Mouse (Mus musculus): ENCODE results near the gene Gpam.

Gpam gene

DNA sequence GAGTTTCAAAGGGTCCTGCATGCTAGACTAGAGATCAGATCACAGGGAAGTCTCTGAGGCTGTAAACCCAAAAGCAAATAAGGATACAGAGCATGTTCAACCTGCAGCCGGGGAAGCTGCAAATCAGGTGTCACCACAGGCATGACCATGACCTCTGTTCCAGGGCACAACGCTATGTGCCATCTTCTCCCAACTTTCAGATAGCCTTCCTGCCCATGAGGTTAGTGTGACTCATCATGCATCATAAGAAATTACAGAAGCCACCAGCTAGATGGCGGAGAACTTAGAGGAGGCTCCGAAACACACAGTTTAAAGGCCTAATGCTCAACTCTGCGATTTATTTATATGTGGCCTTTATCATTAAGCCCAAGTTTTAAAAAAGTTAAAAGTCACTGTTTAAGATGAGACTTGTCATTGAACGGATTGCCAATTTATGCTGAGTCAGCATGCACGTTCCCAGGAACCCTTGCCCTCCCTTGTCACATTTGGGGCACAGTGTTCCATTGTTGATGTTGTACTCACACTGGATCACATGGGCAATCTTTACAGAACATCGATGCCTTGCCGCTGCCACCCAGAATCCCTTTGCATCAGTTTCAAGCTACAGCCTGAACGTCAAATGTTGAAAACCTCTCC lies 71.3 kb downstream of the Gpam start:
- DNase-seq, result no peak

DNA sequence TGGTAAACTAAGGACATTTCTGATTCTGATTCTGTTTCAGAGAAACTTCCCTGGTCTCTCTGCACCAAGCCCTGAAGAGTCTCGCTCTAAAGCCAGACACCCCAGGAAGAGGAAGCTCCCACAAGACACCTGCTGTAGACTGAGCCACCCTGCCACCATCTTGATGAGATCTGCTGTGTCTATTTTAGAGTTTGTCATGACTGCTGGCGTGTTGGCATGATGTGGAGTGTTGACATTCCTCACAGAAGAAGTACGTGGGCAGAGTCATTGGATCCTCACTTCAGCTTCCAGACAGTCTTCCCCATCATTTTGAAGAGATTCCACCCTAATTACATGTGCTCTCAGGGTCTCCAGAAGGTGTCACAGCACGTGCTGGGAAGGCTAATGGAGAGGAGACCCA lies 73.9 kb downstream of the Gpam start:
- no peak for DNase-seq

DNA sequence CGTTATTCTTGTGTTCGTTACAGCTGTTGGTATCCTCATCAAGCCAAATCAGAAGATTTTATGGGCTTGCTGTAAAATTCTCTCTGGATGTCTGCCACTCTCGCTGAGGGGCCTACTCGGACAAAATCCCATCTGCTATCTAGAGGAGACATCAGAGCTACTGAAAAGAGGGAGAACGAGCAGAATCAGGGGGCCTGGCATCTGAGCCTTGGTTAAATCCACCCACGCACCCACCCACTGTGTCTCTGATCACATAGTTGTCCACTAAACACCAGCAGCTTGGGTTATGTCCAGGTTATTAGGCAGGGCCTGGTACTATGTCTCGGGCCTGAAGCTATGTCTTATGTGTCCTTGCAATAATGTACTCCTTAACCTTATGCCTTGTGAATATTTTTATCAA lies 89.6 kb downstream of the Gpam start:
- DNase-seq, result no peak

DNA sequence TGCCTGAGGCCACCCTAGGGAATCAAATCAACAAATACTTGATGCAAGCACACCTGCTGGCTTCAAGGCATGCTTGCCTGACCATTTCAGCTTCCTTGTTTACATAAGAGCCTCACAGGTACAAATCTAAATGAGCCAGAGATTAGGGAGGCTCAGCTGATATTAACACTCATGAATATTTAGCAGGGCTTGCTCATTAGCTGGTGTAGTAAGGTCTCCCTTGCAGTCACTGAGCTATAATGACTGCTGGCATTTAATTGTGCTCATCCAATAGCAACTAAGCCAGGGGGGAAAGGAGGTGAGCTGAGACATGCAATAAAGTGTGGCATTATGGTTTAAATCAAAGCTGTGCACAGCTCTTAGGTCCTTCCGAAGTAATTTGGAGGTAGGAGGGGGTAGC lies 108.2 kb downstream of the Gpam start:
- DNase-seq, result no peak

Measured in liver (tissue).